Mouse (Mus musculus) monocyte, adult 59 days (primary cell): ENCODE data around the gene Slc25a4. TPM values are rescaled to one million over a fixed set of nuclear protein-coding genes. Genes with fewer than 3 reads are reported as not detected.

Experiments used
- total RNA-seq, 2 experiments: library from RNA; stranded (reverse); gene quantifications; one replicate each; pipeline ENCODE4 v1.2.4; 2023

The Slc25a4 gene
- 10 to 100 TPM; 33.5 to 38.2 TPM for total RNA-seq

DNA sequence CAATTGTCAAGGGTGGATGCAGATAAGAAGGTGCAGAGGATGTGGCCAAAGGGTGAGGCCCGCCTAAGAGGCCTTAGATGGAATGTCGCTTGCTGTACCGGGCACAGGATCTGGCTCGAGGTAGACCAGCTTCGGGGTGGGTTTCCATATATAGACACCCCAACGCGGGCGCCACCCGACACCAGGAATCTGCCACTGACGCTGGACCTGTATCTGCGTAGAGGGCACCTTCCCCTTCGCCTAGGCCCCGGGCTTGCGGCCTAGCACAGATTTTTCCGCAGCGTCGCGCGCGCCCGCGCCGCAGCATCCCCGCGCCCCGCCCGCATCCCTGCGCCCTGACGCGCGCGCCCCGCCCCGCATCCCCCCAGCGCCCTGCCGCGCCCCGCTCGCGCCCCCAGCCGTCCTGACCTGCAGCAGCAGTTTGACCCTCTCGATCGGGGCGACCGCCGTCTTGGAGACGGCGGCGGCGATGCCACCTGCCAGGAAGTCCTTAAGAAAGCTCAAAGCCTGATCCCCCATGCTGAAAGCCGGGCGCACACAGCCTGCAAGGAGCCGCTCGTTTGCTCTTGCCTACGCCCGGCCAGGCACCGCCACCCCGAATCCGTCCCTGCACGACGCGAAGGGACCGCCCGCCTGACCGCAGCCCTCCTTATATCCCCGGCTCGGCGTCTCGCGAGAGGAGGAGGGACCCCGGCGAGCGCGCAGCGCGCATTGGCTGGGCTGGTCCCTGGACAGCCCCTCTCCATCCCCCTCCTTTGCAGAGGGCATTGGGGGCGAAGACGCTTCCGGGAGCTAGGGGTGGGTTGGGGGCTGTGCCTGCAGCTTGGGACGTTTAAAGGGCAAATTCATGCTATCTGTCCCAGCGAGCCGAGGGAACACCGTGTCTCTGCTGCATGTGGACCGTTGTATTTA is at the start of gene Slc25a4:
Gene Slc25a4, minus strand, starts transcription at position 881 of the 912 bp plus-strand sequence.

Other genes with a start within 250 kb of the Slc25a4 start
- gene 1700029J07Rik, start 236.0 kb downstream of the Slc25a4 start, total RNA-seq = under 1 TPM; 0.43 to 0.52 TPM
- 10 to 100 TPM; 42.8 to 44.2 TPM for gene Ufsp2, start 235.8 kb downstream of the Slc25a4 start, total RNA-seq
- not detected for gene Lrp2bp, start 212.0 kb downstream of the Slc25a4 start, total RNA-seq
- gene Ankrd37, start 205.6 kb downstream of the Slc25a4 start, total RNA-seq = 1 to 10 TPM; 1.7 to 4.3 TPM
- 1 to 10 TPM; 8.3 to 8.7 TPM for gene Cfap97, start 59.5 kb downstream of the Slc25a4 start, total RNA-seq
- gene Snx25, start 59.1 kb downstream of the Slc25a4 start, total RNA-seq = 10 to 100 TPM; 22.0 to 23.4 TPM
- not detected for gene Helt, start 83.4 kb upstream of the Slc25a4 start, total RNA-seq